Mouse (Mus musculus) thymus, adult 2 months (tissue): ENCODE results near the gene Rreb1.

Experiments
- CTCF ChIP-seq: fragments of 200-500 bp; IDR thresholded peaks from 2 replicates; pipeline ENCODE4 v1.5.1; 2012; ENCODE audit warnings: mild to moderate bottlenecking, control low read depth, low read length, moderate library complexity, borderline replicate concordance; ENCODE audit not compliant: control insufficient read depth, poor library complexity, insufficient read depth; ENCODE audit errors: extremely low read depth
- POLR2A ChIP-seq: fragments of 200-500 bp; IDR thresholded peaks from 2 replicates; pipeline ENCODE4 v1.6.1; 2012; ENCODE audit warnings: mild to moderate bottlenecking, low read length, control low read depth, moderate library complexity; ENCODE audit not compliant: control insufficient read depth, poor library complexity, insufficient read depth; ENCODE audit errors: extremely low read depth

GRCm38 (mm10) chr13:37846962-37847570 is 68.9 kb downstream of the Rreb1 start:
- TF ChIP-seq POLR2A (no peak), CTCF (no peak)
